Mouse (Mus musculus): ENCODE results near the gene Cmtm6. TPM values are rescaled to one million over a fixed set of nuclear protein-coding genes. Genes with fewer than 3 reads are reported as not detected.

Cmtm6 gene
- polyA plus RNA-seq, 1 experiment: 0.07 TPM

DNA sequence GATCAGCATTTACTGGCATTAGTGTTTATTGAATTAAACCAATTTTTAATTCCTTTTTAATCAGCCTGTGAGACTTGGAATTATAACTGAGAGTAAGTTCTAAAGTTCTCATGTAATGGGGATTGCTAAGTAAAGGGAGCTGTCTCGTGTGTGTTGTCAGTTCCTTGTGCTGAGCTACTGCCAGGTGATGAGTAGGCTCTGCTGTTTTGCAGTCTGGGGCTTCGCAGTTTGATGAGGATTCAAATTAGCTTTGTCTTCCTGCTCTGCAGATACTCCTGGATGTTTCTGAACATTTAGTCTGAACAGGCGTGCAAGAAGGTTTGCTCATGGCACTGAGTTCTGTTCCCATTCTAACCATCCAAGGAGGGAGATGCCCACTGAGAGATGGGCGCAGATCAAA is 33.8 kb upstream of the Cmtm6 start:
- H3K4me1 ChIP-seq (ENCODE audit: control insufficient read depth): peaks cover 12% of the 10 kb centered on the region
- no peaks in the 10 kb centered on the region for H3K9me3 ChIP-seq (ENCODE audit: control insufficient read depth, low read length)
- H3K36me3 ChIP-seq (ENCODE audit: control insufficient read depth): peaks cover 43% of the 10 kb centered on the region
- H3K4me3 ChIP-seq (replicated peaks): no peak overlapping the region
- no peak for TF ChIP-seq GATA1 (IDR thresholded peaks at IDR 0.05; ENCODE audit: low read length)
- no peak for TF ChIP-seq TAL1 (IDR thresholded peaks at IDR 0.05; ENCODE audit: low read length)
- no peaks in the 10 kb centered on the region for H3K27me3 ChIP-seq (ENCODE audit: control insufficient read depth)

DNA sequence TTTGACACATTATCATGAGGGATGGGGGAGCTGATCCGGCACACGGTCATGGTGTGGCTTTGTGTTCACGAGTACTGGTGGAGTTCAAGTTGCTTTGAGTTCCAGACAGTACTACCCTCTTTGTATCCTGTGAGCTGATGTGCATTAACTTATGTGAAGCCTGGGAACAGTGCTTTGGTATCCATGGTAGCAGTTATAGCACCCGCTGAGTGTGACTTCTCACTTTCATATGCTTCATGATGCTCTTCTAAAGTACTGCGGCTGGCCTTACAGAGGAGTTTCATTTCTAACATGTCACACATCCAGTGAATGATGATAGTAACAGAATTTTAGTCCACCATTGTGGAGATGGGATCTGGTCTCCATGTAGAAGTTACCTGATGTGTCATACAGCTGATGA is 33.0 kb upstream of the Cmtm6 start:
- Histone ChIP-seq H3K36me3 (ENCODE audit: control insufficient read depth) (peaks cover 35% of the 10 kb centered on the region), H3K4me1 (ENCODE audit: control insufficient read depth) (peaks cover 12% of the 10 kb centered on the region), H3K27me3 (ENCODE audit: control insufficient read depth) (no peaks in the 10 kb centered on the region), H3K4me3 (replicated peaks) (no peak overlapping the region), H3K9me3 (ENCODE audit: control insufficient read depth, low read length) (no peaks in the 10 kb centered on the region)
- TF ChIP-seq TAL1 (IDR thresholded peaks at IDR 0.05; ENCODE audit: low read length): no peak
- no peak for TF ChIP-seq GATA1 (IDR thresholded peaks at IDR 0.05; ENCODE audit: low read length)

DNA sequence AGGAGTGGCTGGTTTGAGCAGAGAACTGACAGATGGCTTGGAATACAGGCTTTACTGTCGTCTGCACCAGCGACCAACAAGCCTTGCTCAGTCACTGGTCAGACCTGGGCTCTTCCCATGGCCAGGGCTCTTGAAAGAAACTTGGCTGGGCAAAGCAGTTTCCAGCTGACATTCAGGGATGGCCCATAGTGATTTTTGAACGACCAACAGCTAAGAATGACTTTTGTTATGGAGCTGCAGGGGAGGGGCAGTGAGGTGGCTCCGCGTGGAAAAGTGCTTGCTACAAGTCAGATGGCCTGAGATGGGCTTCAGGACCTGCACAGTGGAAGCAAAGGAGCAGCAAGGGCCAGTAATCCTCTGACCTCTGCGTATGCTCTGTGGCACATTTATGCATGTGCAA is 31.7 kb upstream of the Cmtm6 start:
- no peaks in the 10 kb centered on the region for H3K27me3 ChIP-seq (ENCODE audit: control insufficient read depth)
- H3K4me1 ChIP-seq (ENCODE audit: control insufficient read depth): peaks cover 12% of the 10 kb centered on the region
- no peak overlapping the region for H3K4me3 ChIP-seq (replicated peaks)
- no peaks in the 10 kb centered on the region for H3K9me3 ChIP-seq (ENCODE audit: control insufficient read depth, low read length)
- TF ChIP-seq TAL1 (IDR thresholded peaks at IDR 0.05; ENCODE audit: low read length) (no peak), GATA1 (IDR thresholded peaks at IDR 0.05; ENCODE audit: low read length) (no peak)
- H3K36me3 ChIP-seq (ENCODE audit: control insufficient read depth): peaks cover 31% of the 10 kb centered on the region

DNA sequence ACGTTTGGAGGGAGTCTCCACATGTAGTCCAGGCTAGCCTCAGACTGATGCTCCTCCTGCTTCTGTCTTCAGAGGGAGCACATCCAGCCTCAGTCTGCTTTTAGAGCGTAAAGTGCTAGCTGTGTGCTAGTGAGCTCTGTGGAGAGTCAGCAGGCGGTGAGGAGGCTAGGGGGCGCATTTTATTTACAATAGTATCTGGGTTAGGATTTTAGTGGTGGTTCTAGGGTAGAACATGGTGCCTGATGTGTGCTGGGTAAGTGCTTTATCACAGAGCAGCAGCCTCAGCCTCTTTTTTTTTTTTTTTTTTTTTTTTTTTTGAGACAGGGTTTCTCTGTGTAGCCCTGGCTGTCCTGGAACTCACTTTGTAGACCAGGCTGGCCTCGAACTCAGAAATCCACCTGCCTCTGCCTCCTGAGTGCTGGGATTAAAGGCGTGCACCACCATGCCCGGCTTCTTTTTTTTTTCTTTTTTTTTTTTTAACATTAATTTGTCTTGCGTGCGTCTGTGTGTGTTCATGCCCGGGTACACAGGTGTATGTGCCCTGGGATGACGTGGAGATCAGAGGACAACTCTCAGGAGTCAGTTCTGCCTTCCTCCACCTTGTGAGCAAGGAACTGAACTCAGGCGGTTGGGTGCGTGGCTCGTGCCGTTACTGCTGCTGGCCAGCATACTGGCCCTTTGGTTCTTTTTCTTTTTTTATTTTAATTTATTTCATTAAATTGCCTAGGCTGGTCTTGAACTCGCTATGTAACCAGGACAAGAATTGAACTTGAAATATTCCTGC is 30.8 kb upstream of the Cmtm6 start:
- H3K4me1 ChIP-seq (ENCODE audit: control insufficient read depth): peaks cover 9% of the 10 kb centered on the region
- no peak for TF ChIP-seq GATA1 (IDR thresholded peaks at IDR 0.05; ENCODE audit: low read length)
- no peak for TF ChIP-seq TAL1 (IDR thresholded peaks at IDR 0.05; ENCODE audit: low read length)
- H3K9me3 ChIP-seq (ENCODE audit: control insufficient read depth, low read length): no peaks in the 10 kb centered on the region
- no peak overlapping the region for H3K4me3 ChIP-seq (replicated peaks)
- H3K36me3 ChIP-seq (ENCODE audit: control insufficient read depth): peaks cover 32% of the 10 kb centered on the region
- H3K27me3 ChIP-seq (ENCODE audit: control insufficient read depth): no peaks in the 10 kb centered on the region

DNA sequence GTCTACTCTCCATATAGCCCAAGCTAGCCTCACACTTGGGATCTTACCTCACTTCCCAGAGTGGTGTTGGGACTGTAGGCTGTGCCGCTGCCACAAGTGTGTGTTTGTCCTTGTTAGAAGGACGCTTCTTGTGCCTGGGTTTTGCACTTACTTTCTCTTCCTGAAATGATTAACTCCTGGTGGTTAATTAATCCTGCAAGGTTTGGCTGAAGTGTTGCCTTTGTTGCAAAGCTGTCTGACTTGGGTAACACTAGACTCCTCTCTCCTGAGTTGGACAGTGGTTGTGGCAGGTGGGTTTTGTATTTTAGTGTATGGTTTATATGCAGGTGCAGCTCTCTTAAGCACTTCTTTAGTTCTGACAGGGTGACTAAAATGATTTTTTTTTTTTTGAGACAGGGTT is 29.9 kb upstream of the Cmtm6 start:
- TF ChIP-seq TAL1 (IDR thresholded peaks at IDR 0.05; ENCODE audit: low read length): no peak
- no peak for TF ChIP-seq GATA1 (IDR thresholded peaks at IDR 0.05; ENCODE audit: low read length)
- Histone ChIP-seq H3K27me3 (ENCODE audit: control insufficient read depth) (no peaks in the 10 kb centered on the region), H3K4me3 (replicated peaks) (no peak overlapping the region), H3K36me3 (ENCODE audit: control insufficient read depth) (peaks cover 40% of the 10 kb centered on the region), H3K9me3 (ENCODE audit: control insufficient read depth, low read length) (no peaks in the 10 kb centered on the region), H3K4me1 (ENCODE audit: control insufficient read depth) (peaks cover 9% of the 10 kb centered on the region)

DNA sequence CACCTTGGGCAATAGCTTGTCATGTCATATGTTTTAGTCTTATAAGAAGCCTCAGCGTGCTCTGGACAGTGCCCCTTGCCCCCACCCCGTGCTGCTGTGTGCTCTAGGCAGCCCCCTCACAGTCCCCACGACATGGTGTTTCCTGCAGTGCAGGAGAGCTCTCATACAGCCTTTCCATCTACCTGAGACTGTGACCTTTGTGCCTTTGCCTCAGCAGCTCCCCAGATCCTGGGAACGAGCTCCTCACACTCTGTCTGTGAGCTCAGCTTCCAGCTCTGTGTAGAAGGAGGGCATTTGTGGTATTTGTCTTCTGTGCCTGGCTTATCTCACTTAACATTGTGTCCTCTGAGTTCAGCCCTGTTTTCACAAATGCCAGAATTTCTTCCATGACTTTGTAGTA is 29.0 kb upstream of the Cmtm6 start:
- H3K4me1 ChIP-seq (ENCODE audit: control insufficient read depth): peaks cover 9% of the 10 kb centered on the region
- no peaks in the 10 kb centered on the region for H3K9me3 ChIP-seq (ENCODE audit: control insufficient read depth, low read length)
- no peak overlapping the region for H3K4me3 ChIP-seq (replicated peaks)
- H3K36me3 ChIP-seq (ENCODE audit: control insufficient read depth): peaks cover 45% of the 10 kb centered on the region
- H3K27me3 ChIP-seq (ENCODE audit: control insufficient read depth): no peaks in the 10 kb centered on the region
- TF ChIP-seq GATA1 (IDR thresholded peaks at IDR 0.05; ENCODE audit: low read length) (no peak), TAL1 (IDR thresholded peaks at IDR 0.05; ENCODE audit: low read length) (no peak)

DNA sequence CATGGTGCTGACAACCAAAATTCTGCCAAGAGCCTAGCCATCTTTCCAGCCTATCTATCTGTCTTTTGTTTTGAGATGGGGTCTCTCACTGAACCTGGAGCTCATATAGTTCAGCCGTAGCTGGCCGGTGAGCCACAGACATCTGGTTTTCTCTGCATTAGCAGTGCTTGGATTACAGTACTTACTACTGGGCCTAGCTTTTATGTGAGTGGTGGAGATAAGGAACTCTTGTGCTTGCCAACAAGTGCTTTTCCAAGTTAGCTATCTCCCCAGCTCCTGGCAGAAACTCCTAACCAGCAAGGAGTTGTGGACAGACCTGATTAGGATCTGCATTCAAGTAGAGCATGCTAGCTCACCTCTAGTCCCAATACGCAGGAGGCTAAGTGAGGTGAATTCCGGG is 23.1 kb upstream of the Cmtm6 start:
- H3K4me3 ChIP-seq (replicated peaks): no peak overlapping the region
- H3K4me1 ChIP-seq (ENCODE audit: control insufficient read depth): no peaks in the 10 kb centered on the region
- no peaks in the 10 kb centered on the region for H3K9me3 ChIP-seq (ENCODE audit: control insufficient read depth, low read length)
- peaks cover 68% of the 10 kb centered on the region for H3K36me3 ChIP-seq (ENCODE audit: control insufficient read depth)
- TF ChIP-seq GATA1 (IDR thresholded peaks at IDR 0.05; ENCODE audit: low read length) (no peak), TAL1 (IDR thresholded peaks at IDR 0.05; ENCODE audit: low read length) (no peak)
- H3K27me3 ChIP-seq (ENCODE audit: control insufficient read depth): no peaks in the 10 kb centered on the region

DNA sequence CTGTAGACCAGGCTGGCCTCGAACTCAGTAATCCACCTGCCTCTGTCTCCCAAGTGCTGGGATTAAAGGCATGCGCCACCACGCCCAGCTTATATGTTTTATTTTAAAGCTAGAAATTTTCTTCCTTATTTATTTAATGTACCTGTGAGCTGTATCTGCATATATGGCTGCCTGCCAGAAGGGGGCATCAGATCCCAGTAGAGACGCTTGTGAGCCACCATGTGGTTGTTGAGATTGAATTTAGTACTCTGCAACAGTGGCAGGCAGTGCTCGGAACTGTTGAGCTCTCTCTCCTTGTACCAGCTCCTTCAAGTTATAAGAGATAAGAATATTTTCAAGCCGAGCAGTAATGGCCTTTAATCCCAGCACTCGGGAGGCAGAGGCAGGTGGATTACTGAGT is 20.6 kb upstream of the Cmtm6 start:
- no peak overlapping the region for H3K4me3 ChIP-seq (replicated peaks)
- peaks cover 82% of the 10 kb centered on the region for H3K36me3 ChIP-seq (ENCODE audit: control insufficient read depth)
- TF ChIP-seq GATA1 (IDR thresholded peaks at IDR 0.05; ENCODE audit: low read length) (no peak), TAL1 (IDR thresholded peaks at IDR 0.05; ENCODE audit: low read length) (no peak)
- H3K27me3 ChIP-seq (ENCODE audit: control insufficient read depth): no peaks in the 10 kb centered on the region
- no peaks in the 10 kb centered on the region for H3K9me3 ChIP-seq (ENCODE audit: control insufficient read depth, low read length)
- H3K4me1 ChIP-seq (ENCODE audit: control insufficient read depth): no peaks in the 10 kb centered on the region

DNA sequence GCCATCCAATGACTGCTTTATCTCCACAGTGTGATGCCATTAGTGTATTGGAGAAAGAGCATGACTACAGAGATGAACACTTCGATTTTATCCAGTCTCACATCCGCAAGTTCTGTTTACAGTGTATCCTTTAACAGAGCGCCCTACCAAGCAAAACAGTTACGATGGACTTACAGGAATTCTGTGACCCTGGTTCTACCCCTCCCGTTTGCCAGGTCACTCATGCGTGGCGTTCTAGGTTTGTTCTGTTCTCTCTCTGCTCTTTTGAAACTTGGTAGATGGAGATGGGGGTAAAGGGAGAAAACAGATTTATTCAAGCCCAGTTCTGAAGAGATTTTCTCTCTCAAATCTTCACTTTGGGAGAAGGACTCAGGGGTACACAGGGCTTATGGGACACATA is 17.4 kb upstream of the Cmtm6 start:
- H3K27me3 ChIP-seq (ENCODE audit: control insufficient read depth): no peaks in the 10 kb centered on the region
- peaks cover 85% of the 10 kb centered on the region for H3K36me3 ChIP-seq (ENCODE audit: control insufficient read depth)
- H3K9me3 ChIP-seq (ENCODE audit: control insufficient read depth, low read length): no peaks in the 10 kb centered on the region
- no peak for TF ChIP-seq GATA1 (IDR thresholded peaks at IDR 0.05; ENCODE audit: low read length)
- TF ChIP-seq TAL1 (IDR thresholded peaks at IDR 0.05; ENCODE audit: low read length): no peak
- H3K4me3 ChIP-seq (replicated peaks): no peak overlapping the region
- H3K4me1 ChIP-seq (ENCODE audit: control insufficient read depth): no peaks in the 10 kb centered on the region

Measured in erythroblast, embryonic 14.5 days (primary cell).